Mouse (Mus musculus): ENCODE results near the gene Acp7.

The Acp7 gene

DNA sequence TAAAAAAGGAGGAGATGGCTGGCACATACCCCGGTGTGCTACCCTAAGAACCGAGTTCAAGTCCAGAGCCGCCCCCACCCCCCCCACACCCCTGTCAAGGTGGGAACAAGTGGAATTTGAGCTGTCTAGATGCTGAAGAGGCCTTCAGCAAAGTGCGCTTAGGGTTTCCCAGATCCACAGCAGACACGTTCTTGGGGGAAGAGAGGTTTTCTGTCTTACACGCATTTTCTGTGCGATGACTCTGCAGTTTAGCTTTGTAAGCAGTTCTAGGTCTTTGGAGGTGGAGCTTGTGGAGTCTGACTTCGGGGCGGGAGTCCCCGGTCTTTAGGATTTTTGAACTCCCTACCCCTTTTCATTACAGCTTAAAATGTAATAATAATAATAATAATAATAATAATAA, at the start of gene Acp7:
Acp7 (minus strand) TSS at position 260 of the 400 bp plus-strand sequence.
- WGBS, result 39% methylated on average over 10 of the region's 10 CpGs

- WGBS, result 88% methylated on average over 8 of the region's 8 CpGs
Measured at GRCm38 (mm10) chr7:28677624-28678023, 46.5 kb upstream of the Acp7 start.

DNA sequence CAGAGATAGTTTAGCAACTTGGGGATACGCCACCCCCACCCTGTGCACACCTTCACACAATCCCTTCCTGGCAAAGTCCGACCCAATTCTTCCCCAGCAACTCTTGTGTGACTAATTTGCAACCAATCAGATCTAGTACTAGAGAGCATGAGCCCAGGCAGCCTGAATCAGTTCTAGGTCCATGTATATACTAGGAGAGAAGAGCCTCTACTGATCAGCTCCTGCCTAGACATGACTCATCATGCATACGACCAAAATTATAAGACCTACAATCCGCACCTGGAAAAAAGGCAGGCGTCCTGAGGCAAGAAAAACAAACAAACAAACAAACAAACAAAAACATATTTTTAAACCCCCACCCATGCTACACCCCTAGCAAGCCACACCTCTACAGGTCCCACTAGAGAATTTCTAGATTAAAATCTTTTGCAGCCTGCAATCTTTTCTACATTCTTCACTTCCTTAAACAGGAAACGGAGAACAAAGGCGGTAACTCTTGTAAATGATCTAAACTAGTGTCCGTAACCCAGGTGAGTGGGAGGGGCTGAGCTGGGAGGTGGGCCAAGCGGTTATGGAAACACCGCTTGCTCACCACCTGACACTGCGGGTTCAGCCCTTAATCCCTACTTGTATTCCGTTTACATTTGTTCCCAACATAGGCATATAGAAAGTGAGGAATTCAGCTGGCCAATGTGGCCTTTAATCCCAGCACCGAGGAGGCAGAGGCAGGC, 45.8 kb upstream of the Acp7 start:
- WGBS, result 82% methylated on average over 13 of the region's 13 CpGs

DNA sequence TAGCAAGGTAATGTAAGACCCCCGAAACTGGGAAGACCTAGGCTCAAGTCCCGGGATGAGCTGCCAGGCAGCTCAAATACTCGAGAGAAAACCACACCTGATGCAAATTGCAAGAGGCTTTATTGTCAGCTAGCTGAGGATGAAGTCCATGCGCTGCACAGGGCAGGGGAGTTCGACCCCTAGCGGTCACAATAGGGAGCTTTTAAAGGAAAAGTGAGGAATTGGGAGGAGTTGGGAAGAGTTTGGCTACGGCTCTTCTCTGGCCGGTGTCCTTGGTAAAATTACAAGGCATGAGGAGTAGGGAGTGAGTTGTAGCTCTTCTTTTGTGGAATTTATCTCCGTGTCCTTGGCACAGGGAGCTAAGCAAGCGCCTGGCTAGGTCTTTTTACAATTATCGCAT, 44.6 kb upstream of the Acp7 start:
- 44% methylated on average over 11 of the region's 11 CpGs for WGBS

GRCm38 (mm10) chr7:28674994-28675393, 43.9 kb upstream of the Acp7 start:
- 81% methylated on average over 9 of the region's 9 CpGs for WGBS

DNA sequence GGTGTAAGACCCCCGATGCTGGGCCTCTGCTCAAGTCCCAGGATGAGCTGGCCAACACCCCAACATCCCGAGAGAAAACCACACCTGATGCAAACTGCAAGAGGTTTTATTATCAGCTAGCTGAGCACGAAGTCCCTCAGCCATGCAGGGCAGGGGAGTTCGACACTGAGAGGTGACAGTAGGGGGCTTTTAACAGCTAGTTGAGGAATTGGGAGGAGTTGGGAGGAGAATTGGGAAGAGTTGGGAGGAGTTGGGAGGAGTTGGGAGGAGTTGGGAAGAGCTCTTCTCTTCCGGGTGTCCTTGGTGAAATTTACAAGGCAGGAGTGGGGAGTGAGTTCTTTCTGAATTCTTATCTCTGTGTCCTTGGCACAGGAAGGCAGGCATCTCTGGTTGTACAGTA, 41.7 kb upstream of the Acp7 start:
- WGBS, result 78% methylated on average over 5 of the region's 5 CpGs

DNA sequence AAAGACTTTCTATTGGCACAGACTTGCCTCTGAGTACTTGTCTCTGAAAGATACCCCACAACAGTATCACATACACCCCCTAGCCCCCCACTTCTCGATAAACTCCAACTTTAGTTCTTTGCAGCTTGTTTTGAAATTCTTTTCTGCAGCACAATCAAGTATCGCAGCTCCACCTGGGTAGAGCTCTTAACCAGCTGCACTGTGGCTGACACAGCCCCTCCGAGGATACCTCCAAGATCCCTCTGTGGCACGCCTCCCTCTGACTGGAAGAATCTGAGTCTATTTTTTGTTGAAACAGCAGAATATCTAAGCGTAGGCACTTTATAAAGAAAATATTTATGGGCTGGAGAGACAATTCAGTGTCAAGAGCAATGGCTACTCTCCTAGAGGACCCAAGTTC, 41.1 kb upstream of the Acp7 start:
- 93% methylated on average over 5 of the region's 5 CpGs for WGBS

DNA sequence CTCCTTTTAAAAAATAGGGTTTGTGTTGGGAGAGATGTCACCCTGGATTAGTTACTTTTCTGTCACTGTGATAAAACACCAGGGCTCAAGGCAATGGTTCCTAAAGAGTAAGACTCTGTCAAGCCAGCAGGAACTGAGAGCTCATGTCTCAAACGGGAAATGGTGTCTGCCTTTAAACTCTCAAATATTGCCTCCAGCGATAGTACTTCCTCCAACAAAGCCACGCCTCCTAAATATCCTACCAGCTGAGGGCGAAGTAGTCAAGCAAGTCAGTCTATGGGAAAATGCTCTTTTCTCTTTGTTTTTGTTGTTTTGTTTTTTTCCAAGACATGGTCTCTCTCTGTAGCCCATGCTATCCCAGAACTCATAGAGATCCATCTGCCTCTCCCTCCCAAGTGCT, 40.0 kb upstream of the Acp7 start:
- 69% methylated on average over 4 of the region's 4 CpGs for WGBS

GRCm38 (mm10) chr7:28665620-28666579, 34.8 kb upstream of the Acp7 start:
- 21% methylated on average over 15 of the region's 15 CpGs for WGBS

DNA sequence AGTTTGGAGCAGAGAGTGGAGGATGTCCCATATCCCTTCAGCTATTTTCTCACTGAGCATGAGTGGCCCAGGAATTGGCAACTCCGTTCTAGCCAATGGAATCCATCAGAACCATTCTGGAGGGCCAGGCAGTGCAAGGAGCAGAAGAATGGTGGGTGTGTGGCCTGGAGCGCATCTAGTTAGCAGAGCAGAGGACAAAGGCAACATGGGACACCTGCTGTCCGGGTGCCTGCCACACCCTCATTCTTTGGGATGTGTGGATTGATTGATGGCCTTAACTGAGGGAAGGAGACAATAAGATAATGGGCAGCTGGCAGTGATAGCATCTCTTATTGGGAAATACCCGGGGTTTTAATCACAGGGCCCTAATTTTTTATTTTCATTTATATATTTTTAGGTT, 25.3 kb upstream of the Acp7 start:
- 74% methylated on average over 4 of the region's 4 CpGs for WGBS

DNA sequence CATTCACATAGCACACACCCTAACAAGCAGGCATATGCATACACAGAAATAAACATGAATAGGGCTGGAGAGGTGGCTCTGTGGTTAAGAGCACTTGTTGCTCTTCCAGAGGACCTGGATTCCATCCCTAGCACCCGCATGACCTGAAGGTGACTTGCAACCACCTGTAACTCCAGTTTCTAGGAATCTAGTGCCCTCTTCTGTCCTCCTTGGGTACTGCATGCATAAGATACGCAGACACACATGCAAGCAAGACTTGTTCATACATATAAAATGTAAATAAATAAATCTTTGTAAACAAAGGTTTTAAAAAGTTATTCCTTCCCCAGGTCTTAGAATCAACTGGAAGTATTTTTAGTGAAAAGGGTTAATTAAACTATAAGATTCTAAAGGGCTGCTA, 20.0 kb upstream of the Acp7 start:
- 88% methylated on average over 2 of the region's 2 CpGs for WGBS

DNA sequence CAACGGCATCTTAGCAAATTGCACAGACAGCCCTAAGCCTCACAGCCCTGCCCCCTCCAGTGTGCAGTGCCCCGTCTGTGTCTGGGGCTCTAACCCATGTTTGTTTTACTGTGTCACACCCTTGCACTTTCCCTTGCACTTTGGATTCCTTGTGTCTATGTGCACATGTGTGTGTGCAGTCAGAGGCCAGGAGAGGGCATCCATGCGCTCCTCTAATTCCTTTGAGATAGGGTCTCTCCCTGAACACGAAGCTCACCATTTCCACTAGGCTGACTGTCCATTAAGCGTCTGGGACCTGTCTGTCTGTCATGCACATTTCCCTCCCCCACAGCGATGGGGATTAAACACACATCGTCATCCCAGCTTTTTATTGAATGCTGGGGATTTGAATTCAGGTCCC, 15.9 kb upstream of the Acp7 start:
- 60% methylated on average over 7 of the region's 7 CpGs for WGBS

- WGBS, result 87% methylated on average over 2 of the region's 2 CpGs
Measured at GRCm38 (mm10) chr7:28645947-28646475, 14.9 kb upstream of the Acp7 start.

DNA sequence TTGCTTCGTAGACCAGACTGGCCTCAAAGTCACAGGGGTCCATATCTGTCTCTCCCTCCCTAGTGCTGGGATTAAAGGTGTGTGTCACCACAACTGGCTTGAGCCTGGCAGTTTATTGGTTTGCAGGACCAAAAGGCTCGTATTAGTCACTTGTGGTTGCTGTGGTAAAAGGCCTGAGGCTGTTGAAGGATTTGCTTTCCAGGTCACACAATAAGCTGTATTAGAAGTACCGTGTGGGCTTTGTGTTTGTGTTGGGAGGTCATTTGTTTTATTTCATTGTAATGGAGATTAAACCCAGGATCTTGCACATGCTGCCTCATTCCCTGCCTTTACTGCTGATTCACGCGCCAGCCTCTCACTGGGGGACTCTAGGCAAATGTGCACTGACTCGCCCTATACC, 14.2 kb upstream of the Acp7 start:
- 74% methylated on average over 6 of the region's 6 CpGs for WGBS

GRCm38 (mm10) chr7:28641546-28641945, 10.4 kb upstream of the Acp7 start:
- 81% methylated on average over 8 of the region's 8 CpGs for WGBS

- 48% methylated on average over 8 of the region's 8 CpGs for WGBS
Measured at GRCm38 (mm10) chr7:28637511-28637910, 6.4 kb upstream of the Acp7 start.

- WGBS, result 54% methylated on average over 4 of the region's 4 CpGs
Measured at GRCm38 (mm10) chr7:28634128-28634527, 3.0 kb upstream of the Acp7 start.

GRCm38 (mm10) chr7:28624791-28625190, 6.3 kb downstream of the Acp7 start:
- 86% methylated on average over 5 of the region's 5 CpGs for WGBS

GRCm38 (mm10) chr7:28619098-28619715, 11.9 kb downstream of the Acp7 start:
- WGBS, result 82% methylated on average over 9 of the region's 9 CpGs

DNA sequence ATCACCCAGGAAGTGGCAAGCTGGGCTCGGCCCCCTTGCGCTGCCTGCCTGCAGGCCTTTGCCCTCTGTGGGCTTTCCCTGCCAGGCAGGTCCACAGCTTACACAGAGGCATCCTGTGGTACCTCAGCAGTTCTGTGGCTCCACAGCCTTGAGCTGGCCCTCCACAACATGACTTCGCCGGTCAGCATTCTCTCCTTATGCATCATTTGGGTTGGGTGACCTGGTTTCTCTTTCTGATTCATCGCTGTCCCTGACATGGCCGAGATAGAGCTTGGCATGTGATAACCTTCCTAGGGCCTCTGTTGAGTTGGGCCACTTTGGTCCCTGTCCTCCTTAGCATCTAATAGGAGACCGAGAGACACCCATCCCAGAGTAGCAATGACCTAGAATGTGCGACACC, 25.2 kb downstream of the Acp7 start:
- WGBS, result 91% methylated on average over 8 of the region's 8 CpGs

DNA sequence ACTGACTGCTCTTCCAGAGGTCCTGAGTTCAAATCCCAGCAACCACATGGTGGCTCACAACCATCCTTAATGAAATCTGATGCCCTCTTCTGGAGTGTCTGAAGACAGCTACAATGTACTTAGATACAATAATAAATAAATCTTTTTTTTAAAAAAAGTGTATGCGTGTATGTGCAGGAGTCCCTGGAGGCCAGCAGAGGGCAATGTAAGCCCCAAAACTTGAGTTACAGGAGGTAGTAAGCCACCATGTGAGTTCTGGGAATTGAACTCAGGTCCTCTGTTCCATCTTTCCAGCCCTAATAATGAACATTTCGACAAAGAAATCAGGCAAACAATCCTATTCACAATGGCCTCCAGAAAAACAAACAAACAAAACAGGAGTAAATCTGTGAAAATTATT, 27.3 kb downstream of the Acp7 start:
- WGBS, result 74% methylated on average over 2 of the region's 2 CpGs

DNA sequence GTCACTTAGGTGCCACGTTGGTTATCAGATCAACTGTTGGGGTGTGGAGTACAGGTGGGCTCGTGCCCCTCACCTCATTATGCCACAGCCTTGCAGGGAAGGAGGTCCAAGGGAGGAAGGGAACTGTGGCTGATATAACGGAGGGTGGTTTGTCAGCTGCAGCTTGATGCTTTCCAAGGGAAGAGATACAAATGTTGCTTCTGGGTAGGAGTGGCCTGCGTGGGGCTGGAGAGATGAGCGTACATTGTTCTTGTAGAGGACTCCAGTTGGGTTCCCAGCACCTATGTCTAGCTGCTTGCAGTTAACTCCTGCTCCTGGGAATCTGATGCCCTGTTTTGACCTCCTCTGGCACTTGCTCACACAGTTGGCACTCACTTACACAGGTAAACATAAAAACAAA, 28.0 kb downstream of the Acp7 start:
- WGBS, result 80% methylated on average over 5 of the region's 5 CpGs
